Mouse (Mus musculus) frontal cortex, adult 2 months (tissue): Measurements from ENCODE around the gene Hcst. TPM values are rescaled to one million over a fixed set of nuclear protein-coding genes. Genes with fewer than 3 reads are reported as not detected.

ENCODE experiments used
- DNase-seq, 2 experiments: peaks; one replicate each; pipeline ENCODE4 v3.0.0; 2022; ENCODE audit warnings: low spot score in 1 of 2; ENCODE audit errors: extremely low spot score in 1 of 2
- polyA plus RNA-seq: library from polyadenylated mRNA; depleted of rRNA; stranded (reverse); fragments of >200 nt; gene quantifications from 2 replicates; pipeline ENCODE4 v1.2.3, GENCODE M21; 2012; rRNA removed

The Hcst gene
- polyA plus RNA-seq, 1 experiment = 1.5 TPM

- no peak for DNase-seq
These were observed 26.7 kb downstream of the Hcst start for GRCm38 (mm10) chr7:30392746-30393520.

- no peak for DNase-seq
These were observed 35.5 kb downstream of the Hcst start for GRCm38 (mm10) chr7:30384106-30384505.

GRCm38 (mm10) chr7:30380061-30380460, 39.6 kb downstream of the Hcst start:
- no peak for DNase-seq

- DNase-seq = peak; percentile 97 to 99
These were observed 46.1 kb downstream of the Hcst start for GRCm38 (mm10) chr7:30373501-30373962.

Other genes starting within 250 kb of the Hcst start
- gene Cox7a1, start 235.7 kb downstream of the Hcst start, polyA plus RNA-seq = 5.6 and 7.7 TPM in 2 replicates
- gene Capns1, start 221.0 kb downstream of the Hcst start, polyA plus RNA-seq = 236 and 319 TPM in 2 replicates
- gene Polr2i, start 187.9 kb downstream of the Hcst start, polyA plus RNA-seq = 157 and 161 TPM in 2 replicates
- gene Tbcb, start 187.6 kb downstream of the Hcst start, polyA plus RNA-seq = 114 and 129 TPM in 2 replicates
- gene Ovol3, start 184.1 kb downstream of the Hcst start, polyA plus RNA-seq = not detected in 2 replicates
- gene Thap8, start 139.8 kb downstream of the Hcst start, polyA plus RNA-seq = 0.15 and 0.22 TPM in 2 replicates
- 3.9 and 5.6 TPM in 2 replicates for gene Wdr62, start 139.4 kb downstream of the Hcst start, polyA plus RNA-seq
- 354 and 373 TPM in 2 replicates for gene Clip3, start 128.1 kb downstream of the Hcst start, polyA plus RNA-seq
- gene Alkbh6, start 111.1 kb downstream of the Hcst start, polyA plus RNA-seq = 132 TPM in 2 replicates
- 27.6 and 29.9 TPM in 2 replicates for gene Syne4, start 105.0 kb downstream of the Hcst start, polyA plus RNA-seq
- 0.34 and 0.66 TPM in 2 replicates for gene E130208F15Rik, start 98.1 kb downstream of the Hcst start, polyA plus RNA-seq
- gene Sdhaf1, start 96.0 kb downstream of the Hcst start, polyA plus RNA-seq = 16.9 and 19.2 TPM in 2 replicates
- gene Lrfn3, start 57.1 kb downstream of the Hcst start, polyA plus RNA-seq = 19.8 and 22.2 TPM in 2 replicates
- 73.2 and 80.4 TPM in 2 replicates for gene Tyrobp, start 6.1 kb downstream of the Hcst start, polyA plus RNA-seq
- gene Nfkbid, start 1.9 kb upstream of the Hcst start, polyA plus RNA-seq = 5.4 and 6.4 TPM in 2 replicates
- gene Aplp1, start 25.7 kb upstream of the Hcst start, polyA plus RNA-seq = 940 and 960 TPM in 2 replicates
- gene Kirrel2, start 37.8 kb upstream of the Hcst start, polyA plus RNA-seq = 3.7 and 7.1 TPM in 2 replicates
- gene Nphs1, start 38.5 kb upstream of the Hcst start, polyA plus RNA-seq = 1.2 and 1.6 TPM in 2 replicates
- gene Prodh2, start 73.8 kb upstream of the Hcst start, polyA plus RNA-seq = 0.18 and 0.19 TPM in 2 replicates
- gene Arhgap33, start 115.2 kb upstream of the Hcst start, polyA plus RNA-seq = 172 and 192 TPM in 2 replicates
- gene Hspb6, start 132.3 kb upstream of the Hcst start, polyA plus RNA-seq = 9.3 and 10.7 TPM in 2 replicates
- gene Proser3, start 132.4 kb upstream of the Hcst start, polyA plus RNA-seq = 7.3 and 8.3 TPM in 2 replicates
- 64.1 and 67.3 TPM in 2 replicates for gene Lin37, start 140.0 kb upstream of the Hcst start, polyA plus RNA-seq
- 125 and 131 TPM in 2 replicates for gene U2af1l4, start 143.4 kb upstream of the Hcst start, polyA plus RNA-seq
- gene Gm49396, start 143.5 kb upstream of the Hcst start, polyA plus RNA-seq = 8.2 and 9.4 TPM in 2 replicates
- gene Psenen, start 143.8 kb upstream of the Hcst start, polyA plus RNA-seq = 114 and 133 TPM in 2 replicates
- 6.2 and 7.9 TPM in 2 replicates for gene Igflr1, start 145.6 kb upstream of the Hcst start, polyA plus RNA-seq
- gene Kmt2b, start 168.9 kb upstream of the Hcst start, polyA plus RNA-seq = 42.2 and 45.9 TPM in 2 replicates
- 0.04 TPM in 1 of 2 replicates, not detected in the other for gene Zbtb32, start 179.1 kb upstream of the Hcst start, polyA plus RNA-seq
- 1.7 and 2.3 TPM in 2 replicates for gene Upk1a, start 193.0 kb upstream of the Hcst start, polyA plus RNA-seq
- gene Cox6b1, start 206.3 kb upstream of the Hcst start, polyA plus RNA-seq = 893 and 1,127 TPM in 2 replicates
- gene Etv2, start 216.0 kb upstream of the Hcst start, polyA plus RNA-seq = not detected in 2 replicates
- gene Rbm42, start 230.5 kb upstream of the Hcst start, polyA plus RNA-seq = 59.7 and 66.4 TPM in 2 replicates
- 11.8 and 13.0 TPM in 2 replicates for gene Haus5, start 245.1 kb upstream of the Hcst start, polyA plus RNA-seq